Mouse (Mus musculus) urinary bladder, postnatal 10 days (tissue): ENCODE measurements at regions not wholly inside any gene's neighbourhood (a gene's known extent, or its start where the extent isn't known, plus 50 kb on each side); places are given as distances from the start of the nearest gene placed in this dataset.

Experiments used
- DNase-seq: peaks from one replicate; pipeline ENCODE4 v3.0.0; 2022; ENCODE audit warnings: low spot score

GRCm38 (mm10) chr13:44077022-44077421, 292.4 kb downstream of the Cd83 start:
- no peak for DNase-seq

DNA sequence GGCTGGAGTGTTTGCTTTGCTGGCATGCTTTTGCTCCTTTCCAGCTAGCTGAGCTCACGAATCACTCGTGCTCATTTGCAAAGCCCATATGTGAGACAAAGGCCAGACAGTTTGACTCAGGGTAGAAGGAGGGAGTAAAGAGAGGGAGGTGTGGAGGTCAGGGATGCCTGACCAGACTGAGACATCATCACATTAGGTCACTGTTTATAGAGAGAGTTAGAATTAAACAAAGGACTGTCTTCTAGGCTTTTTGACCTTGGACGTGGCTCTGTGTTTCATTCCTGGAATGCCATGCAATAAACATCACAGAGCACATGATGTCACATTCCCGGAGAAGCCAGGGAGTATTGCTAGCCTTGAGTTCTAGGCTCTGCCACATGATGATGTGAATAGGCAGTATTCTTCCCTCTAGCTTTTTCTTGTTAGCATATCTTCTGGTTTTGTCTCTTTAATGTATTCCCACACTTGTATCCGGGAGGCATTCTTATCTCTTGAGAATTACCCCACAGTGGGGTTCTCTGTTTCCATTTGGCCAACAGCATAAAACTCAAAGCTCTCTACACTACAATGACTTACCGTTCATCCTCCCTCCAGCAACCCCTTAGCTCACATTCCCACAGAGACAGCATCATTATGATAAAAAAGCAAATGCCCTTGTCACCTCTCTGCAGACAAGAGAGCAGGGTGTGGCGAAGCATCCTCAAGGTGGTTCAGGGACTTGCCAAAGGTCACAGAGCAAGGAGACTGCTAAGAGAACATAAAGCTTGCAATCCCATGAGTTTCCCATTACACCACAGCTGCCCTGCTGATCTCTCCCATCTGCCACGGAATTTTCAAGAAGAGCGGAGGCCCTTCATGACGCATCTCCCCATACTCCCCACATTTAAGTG, 301.3 kb downstream of the Cd83 start:
- DNase-seq, result no peak

DNA sequence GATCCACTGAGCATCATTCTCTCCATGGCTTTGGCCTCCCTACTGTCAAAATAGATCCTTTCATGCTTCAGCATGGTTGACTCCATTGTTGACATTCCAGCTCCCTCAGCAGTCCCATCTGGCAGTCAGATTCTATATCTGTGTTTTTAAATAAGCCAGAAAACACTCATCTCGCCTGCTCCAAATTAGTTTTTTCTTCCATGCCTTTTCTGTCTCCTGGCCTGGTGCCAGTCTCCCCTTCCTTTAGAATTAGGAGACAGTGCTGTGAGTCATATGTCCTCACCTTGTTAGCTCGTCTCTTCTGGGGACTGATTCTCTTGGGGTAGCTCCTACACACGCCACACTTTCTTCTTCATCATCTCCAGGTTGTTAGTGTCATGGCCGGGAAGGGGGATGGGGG, 302.2 kb downstream of the Cd83 start:
- DNase-seq, result no peak

DNA sequence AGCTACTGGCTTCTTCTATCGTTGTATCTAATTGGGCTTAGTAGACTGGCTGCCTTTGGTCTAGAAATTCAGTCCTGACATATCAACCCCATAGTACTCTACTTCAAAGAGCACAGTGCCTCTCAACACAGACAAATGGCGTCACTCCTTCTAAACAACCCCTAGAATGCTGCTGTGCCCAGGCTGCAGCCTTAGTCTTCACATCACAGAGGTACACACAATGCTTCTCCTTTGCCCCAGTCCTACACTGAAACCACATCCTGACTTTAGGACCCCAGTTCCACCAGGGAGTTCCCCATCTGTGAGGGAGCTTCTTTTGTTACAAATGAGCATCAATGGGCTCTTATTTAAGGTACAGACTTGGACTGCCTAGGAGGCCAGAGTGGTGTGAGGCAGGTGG, 312.6 kb downstream of the Cd83 start:
- no peak for DNase-seq

DNA sequence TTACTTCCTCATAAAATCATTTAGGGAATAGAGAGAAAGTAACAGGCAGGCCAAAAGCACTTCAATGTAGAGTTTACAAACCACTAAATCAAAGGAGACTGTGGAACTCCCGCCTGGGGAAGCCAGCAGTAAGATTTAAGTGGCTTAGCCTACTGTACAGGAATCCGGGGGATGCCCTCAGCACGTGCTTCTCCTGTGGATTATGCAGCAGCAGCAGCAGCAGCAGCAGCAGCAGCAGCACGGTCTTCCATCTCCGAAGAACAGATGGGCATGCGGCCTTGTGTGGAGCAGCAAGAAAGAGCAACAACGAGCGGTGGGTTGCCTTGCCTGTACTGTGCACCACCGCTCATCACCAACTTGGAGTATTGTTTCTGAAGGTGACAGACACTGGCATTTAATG, 314.9 kb downstream of the Cd83 start:
- no peak for DNase-seq

DNA sequence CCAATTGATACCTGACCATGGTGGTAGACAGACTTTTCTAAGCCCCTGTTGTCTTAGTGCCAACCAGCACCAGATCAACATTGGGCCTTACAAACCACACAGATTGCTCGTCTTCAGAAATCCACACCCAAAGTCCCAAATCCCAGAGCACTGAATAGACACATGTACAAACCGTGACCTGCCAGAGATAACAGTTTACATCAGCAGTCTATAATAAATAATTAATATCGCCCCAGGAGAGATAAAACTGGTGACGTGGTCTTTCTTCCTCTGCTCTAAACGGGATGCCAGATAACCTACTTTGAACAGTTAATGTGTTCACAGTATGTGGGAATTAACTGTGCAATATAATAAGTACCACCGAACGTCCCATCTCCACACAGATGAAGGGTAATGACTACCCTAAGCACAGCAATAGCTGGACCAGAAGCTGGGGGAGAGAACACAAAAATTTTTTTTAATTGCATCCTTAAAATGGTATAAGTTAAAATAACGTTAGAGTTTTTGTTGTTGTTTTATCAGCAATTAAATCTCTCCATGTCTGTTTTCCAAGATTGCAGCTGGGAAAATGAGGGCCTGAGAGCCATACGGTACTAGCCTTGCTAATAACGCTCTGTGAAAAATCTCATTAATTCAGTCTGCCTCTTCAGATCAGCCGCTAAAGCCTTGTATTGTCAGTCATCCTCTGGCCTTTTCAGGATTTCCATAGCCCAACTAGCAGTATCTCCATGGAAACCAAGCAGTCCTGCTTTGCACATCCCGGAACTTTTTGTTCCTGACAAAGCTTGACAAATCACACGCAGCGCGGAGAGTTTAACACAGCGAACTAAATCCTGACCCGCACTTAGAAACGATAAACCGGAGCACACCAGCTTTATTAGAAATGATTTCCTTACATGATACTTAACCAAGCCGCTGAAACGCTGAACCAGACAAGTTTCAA, 315.8 kb downstream of the Cd83 start:
- DNase-seq, result no peak

DNA sequence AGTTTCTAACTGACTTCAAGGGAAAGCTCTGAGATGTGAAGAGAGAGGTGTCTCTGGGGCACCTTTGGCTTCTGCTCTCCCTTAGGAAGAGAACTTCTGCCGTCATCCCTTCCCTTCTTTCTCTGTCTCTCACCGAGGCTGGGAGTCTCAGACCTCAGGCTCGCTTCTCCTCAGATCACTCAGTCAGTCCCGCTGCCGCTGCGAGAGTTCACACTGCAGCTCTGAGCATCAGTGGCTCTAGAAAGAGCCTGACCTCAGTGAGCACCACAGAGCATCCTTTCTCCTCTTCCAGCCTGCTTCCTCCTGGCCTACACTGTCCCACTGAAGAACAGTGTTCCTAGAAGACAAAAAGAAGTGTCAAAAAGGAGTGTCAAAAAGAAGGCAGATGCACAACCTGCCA, 316.6 kb downstream of the Cd83 start:
- DNase-seq, result no peak

GRCm38 (mm10) chr13:44101806-44102205, 317.2 kb downstream of the Cd83 start:
- no peak for DNase-seq

- no peak for DNase-seq
Measured at GRCm38 (mm10) chr13:44102257-44102656, 317.7 kb downstream of the Cd83 start.

- DNase-seq, result no peak
Measured at GRCm38 (mm10) chr13:44103340-44103739, 318.8 kb downstream of the Cd83 start.

- DNase-seq, result no peak
Measured at GRCm38 (mm10) chr13:44105161-44105560, 320.6 kb downstream of the Cd83 start.

DNA sequence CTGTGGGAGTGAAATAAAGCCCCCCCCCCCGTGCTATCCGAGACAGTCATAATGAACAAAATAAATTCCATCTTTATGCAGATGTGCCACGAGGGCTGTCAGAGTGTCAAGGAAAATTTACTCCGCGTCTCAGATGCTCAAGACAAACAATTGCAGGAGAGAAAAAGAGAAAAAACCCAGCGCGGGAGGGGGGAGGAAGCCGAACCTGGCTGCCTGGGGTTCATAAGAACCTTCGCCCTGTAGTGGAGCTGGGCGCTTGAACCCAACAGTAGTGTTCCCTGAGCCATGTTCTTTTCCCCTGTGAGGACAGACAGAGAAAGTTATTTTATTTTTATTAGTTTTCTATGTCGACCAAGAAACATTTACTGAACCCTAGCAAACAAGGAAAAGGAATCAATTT, 324.1 kb downstream of the Cd83 start:
- no peak for DNase-seq

- no peak for DNase-seq
Measured at GRCm38 (mm10) chr13:44113043-44113442, 328.5 kb downstream of the Cd83 start.

- DNase-seq, result no peak
Measured at GRCm38 (mm10) chr13:44114856-44115255, 330.3 kb downstream of the Cd83 start.

- no peak for DNase-seq
Measured at GRCm38 (mm10) chr13:44117841-44118240, 333.3 kb downstream of the Cd83 start.

- no peak for DNase-seq
Measured at GRCm38 (mm10) chr13:44118846-44119245, 334.3 kb downstream of the Cd83 start.

GRCm38 (mm10) chr13:44121241-44121671, 336.7 kb downstream of the Cd83 start:
- DNase-seq, result no peak

DNA sequence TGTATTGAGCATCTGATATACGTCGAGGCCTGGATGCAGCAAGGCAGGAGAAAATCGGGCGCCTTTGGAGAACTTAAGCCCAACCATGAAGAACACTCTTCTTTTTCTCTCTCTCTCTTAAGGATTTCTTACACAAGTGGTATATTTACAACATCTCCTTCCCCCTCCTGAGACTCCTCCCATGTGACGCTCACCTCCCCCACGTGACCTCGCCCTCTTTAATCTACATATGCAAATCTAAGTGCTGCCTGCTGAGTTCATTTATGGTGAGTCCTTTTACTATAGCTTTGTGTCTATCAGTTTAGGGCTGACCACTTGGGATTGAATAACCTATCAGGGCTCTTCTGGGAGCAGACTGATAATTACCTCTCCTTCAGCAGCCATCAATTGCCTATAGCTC, 337.4 kb downstream of the Cd83 start:
- DNase-seq, result no peak

DNA sequence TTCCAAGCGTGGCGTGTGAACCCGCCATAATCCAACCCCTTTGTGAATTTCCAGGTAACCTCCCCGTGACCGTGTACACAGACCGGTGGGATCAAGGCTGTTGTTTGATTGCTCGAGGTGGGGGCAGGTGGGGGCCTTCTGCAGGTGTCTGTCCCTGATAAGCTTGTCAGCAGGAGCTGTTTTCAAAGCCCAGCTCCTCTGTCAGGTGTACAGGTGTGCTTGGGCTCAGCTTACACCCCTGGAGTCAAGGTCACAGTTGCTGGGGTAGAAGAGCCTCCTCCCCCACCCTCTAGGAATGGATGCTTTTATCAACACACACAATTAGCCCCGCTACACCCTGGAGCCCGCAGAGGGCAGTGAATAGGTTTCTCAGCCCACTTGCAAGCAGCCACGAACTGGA, 341.6 kb downstream of the Cd83 start:
- no peak for DNase-seq

DNA sequence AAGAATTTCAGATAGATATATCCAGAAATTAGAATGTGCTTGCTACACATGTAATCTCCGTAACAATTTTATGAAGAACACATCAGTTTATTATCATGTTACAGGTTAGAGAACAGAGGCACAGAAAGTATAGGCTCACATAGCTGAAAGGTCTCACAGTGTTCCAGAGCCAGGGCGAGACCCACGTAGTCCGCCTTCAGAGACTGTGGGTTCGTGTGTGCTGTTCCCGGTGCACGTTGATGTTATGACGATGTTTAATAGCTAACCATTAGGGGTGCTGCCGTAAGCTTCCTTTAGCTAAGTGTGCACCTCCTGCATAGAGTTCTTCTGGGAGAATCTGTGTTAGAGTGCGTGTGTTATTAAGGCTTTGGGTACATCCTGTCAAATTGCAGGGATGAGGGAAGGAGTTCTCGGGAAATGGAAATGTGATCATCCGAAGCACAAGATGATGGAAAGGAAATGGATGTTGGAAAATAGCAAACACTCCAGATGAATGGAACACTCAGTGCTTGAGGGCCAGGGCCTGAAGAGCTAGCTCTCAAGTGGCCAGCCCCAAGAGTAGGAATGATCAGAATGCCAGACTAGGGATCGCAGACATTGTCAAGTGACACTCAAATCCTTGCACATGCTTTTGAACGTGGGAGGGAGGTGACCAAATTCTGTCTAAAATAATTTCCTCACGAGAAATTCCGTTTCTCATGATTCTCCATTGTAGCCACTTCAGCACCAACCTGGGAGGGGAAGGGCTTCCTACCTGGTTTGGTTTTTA, 344.1 kb downstream of the Cd83 start:
- no peak for DNase-seq

DNA sequence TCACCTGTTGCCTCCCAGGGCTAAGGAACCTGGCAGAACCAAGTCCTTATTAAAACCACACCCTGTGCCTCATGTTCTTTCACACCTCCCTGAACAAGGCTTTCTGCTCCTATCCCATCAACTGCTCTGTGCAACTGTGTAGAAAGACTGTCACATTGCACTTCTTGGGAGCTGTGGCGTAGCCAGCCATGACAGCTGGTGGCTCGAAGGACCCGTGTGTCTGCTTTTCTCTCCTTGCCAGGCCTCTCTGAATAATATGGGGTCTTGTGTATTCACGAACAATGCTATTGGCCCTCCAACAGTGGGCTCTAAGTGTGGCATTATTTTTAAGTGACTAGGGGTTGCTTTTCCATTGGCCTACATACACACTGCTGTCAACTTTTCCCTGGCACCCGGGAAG, 347.3 kb downstream of the Cd83 start:
- DNase-seq, result no peak

DNA sequence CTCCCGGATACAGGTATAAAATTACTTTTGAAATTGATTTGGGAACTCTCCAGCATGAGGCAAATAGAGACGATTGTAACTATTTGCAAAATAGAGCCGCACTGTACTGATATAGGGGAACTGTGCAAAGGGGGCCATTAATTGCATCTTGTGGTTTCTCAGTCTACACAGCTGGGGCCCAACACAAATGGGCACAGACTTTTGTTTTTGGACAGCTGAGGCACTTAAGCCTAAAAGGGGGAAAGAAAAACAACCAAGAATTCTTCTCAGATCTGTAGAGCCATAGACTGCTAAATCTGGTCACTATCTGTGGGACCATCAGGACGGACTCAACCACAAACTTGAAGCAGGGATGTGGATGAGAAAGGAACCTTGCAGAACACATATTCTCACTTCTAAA, 347.9 kb downstream of the Cd83 start:
- DNase-seq, result no peak
